Mouse (Mus musculus) adrenal gland, adult 10 weeks (tissue): ENCODE results near the gene Klhl41. TPM values are rescaled to one million over a fixed set of nuclear protein-coding genes. Genes with fewer than 3 reads are reported as not detected.

ENCODE experiments used
- polyA plus RNA-seq: library from polyadenylated mRNA; stranded (reverse); fragments of 350-450 nt; fragmentation: Illumina TruSeq; extraction: RNeasy Lipid Tissue Mini Kit (QIAGEN cat#74804); gene quantifications from one replicate; pipeline ENCODE4 v1.2.3, GENCODE M21; 2014; ENCODE audit warnings: low read depth, low replicate concordance

The Klhl41 gene
- 3.6 TPM for polyA plus RNA-seq

GRCm38 (mm10) chr2:69669853-69670252 is at the start of gene Klhl41:
Gene Klhl41 (plus strand): TSS chr2:69670120.

DNA sequence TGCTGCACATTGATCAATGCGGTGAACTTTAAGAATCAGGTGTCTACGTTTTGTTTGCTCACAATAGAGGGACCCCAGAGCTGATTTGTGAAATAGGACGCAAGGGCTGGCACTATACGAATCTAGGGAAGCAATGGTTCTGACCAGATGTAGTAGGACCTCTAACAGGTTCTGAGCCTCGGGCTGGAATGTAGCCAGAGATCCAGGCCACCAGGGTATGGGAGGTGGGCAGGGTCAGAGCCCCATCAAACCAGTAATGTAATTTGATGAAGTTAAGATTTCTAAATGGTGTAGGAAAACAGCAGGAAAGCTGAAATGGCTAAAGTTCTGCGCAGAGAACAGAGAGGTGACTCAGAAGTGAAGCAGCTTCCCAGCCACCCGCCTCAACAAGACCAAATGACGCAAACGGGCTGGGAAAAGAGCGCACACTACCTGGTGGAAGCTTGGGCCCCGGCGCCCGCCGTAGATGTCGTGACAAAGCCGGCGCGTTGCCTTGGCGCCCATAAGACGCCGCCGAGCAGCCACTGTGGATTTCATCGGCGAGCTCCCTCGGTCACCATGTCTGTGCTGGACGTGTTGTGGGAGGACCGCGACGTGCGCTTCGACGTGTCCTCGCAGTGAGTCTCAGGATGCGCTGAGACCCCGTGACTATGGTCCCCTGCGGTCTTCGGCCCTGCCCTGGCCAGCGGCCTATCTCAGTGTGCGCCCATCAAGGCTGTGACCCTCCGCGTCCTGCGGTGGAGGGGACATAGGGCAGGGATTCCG is 23.0 kb upstream of the Klhl41 start, which contains the start of gene Bbs5:
Bbs5 (plus strand) TSS at position 446 of the 765 bp plus-strand sequence.

GRCm38 (mm10) chr2:69712981-69713625 is 43.2 kb downstream of the Klhl41 start, which contains the start of gene Fastkd1:
Gene Fastkd1 (minus strand): TSS chr2:69713516.

DNA sequence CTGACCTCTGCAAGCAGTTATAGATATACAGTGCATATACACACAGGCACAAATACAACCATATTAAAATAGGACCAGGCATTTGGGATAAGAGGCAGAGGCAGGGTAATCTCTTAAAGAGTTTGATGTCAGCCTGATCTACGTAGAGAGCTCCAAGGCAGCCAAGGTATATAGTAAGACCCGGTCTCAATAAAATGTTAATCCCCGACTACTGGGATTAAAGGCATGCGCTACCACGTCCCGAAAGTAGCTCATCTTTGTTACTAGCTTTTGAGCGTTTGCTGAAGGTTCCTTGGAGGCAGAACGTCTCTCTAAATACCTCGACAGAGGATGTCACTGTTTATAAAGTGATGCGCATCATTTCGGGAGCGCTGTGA is 52.3 kb downstream of the Klhl41 start, which contains the start of gene Ppig:
Ppig (plus strand) TSS at position 273 of the 377 bp plus-strand sequence.

Other genes with a start within 250 kb of the Klhl41 start
- gene Lrp2, start 84.1 kb upstream of the Klhl41 start, polyA plus RNA-seq = 0.06 TPM
- gene Bbs5, start 22.9 kb upstream of the Klhl41 start, polyA plus RNA-seq = 36.8 TPM
- gene Fastkd1, start 43.4 kb downstream of the Klhl41 start, polyA plus RNA-seq = 48.7 TPM
- 241 TPM for gene Ppig, start 52.4 kb downstream of the Klhl41 start, polyA plus RNA-seq
- gene Ccdc173, start 119.5 kb downstream of the Klhl41 start, polyA plus RNA-seq = 8.2 TPM
- gene Phospho2, start 119.5 kb downstream of the Klhl41 start, polyA plus RNA-seq = 107 TPM
- gene Klhl23, start 151.8 kb downstream of the Klhl41 start, polyA plus RNA-seq = 33.4 TPM
- 1,065 TPM for gene Ssb, start 191.4 kb downstream of the Klhl41 start, polyA plus RNA-seq
- 47.0 TPM for gene Mettl5, start 215.5 kb downstream of the Klhl41 start, polyA plus RNA-seq
- gene Ubr3, start 227.1 kb downstream of the Klhl41 start, polyA plus RNA-seq = 164 TPM